Mouse (Mus musculus) central nervous system, embryonic 11.5 days (tissue): ENCODE results near the gene Adamtsl4. TPM values are rescaled to one million over a fixed set of nuclear protein-coding genes. Genes with fewer than 3 reads are reported as not detected.

Experiments
- polyA plus RNA-seq: library from polyadenylated mRNA; depleted of rRNA; stranded (reverse); fragments of >200 nt; gene quantifications from 2 replicates; pipeline ENCODE4 v1.2.3, GENCODE M21; 2012; rRNA removed

Adamtsl4 gene
- polyA plus RNA-seq: 0.30 and 0.42 TPM in 2 replicates

DNA sequence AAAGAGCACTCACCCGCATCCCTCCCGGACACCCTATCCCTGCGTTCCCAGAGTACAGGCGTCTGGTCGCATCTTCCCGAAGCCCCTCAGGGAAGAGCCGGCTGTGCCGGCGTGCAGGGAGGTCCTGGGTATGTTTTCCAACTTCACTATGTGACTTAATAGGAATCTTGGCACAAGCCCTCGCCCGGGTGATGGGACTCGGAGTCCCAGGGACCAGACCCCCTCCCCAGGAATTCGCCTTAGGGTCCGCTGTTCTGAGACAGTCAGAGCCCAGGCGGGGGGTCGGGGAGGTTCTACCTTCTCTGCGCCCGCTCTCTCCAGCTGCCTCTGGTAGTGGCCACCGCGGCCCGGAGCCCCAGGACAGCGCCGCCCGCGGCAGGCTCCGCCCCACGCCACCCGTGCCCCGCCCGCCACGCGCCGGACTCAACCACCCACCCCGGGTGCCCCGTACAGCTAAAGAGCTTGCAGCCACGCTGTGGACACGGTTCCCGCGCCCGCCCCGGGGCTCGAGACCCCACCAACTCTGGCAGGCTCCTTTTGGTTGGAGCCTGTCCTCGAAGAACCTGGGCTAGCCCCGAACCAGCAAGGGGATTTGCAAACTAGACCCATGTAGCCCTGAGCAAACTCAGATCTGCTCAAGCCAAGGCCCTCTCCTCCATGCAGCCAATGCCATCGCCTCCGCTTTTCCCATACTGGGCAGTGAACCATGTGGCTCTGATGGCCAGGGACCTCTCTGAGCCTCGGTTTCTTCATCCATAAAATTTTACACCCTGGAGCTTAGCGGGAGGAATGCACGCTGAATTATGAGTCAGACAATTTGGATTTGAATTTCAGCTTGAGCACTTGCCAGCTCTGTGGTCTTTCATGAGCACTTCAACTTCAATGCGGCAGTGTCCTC lies at the start of gene Adamtsl4:
Gene Adamtsl4 (minus strand): TSS at position 394 of the 898 bp plus-strand sequence.

DNA sequence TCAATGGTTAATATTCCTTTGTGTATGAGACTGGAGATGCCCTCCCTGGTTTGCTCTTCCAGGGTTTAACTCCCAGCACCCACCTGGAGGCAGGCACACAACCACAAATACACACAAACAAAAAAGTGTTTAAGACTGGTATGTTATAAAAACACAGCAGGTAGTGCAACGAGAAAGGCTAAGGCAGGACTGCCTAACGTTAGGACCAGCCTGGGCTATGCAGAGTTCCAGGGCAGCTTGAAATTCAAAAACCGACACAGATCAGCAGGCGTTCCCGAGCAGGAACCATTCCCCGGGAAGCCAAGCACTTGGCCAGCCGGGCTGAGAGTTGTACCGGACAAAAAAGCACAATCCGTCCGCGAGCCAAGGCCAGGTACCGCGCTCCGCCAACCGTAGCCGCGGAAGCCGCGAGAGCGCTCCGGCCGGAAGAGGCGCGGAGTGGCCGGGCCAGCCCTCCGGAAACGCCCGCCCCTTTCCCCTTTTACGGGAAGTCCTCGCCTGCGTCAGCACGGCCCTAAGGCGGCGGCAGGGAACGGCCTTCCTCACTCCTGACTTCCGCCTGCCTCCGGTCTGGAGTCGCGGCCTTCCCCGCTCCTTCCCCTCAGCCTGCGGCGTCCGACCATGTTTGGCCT lies 29.4 kb downstream of the Adamtsl4 start, which contains the start of gene Mcl1:
Gene Mcl1 (plus strand): TSS at position 553 of the 632 bp plus-strand sequence.

Other genes with a start within 250 kb of the Adamtsl4 start
- 8.1 and 10.8 TPM in 2 replicates for gene Ctsk, start 188.7 kb downstream of the Adamtsl4 start, polyA plus RNA-seq
- 7.9 and 10.8 TPM in 2 replicates for gene Ctss, start 161.1 kb downstream of the Adamtsl4 start, polyA plus RNA-seq
- 0.05 TPM in 1 of 2 replicates, not detected in the other for gene Hormad1, start 128.2 kb downstream of the Adamtsl4 start, polyA plus RNA-seq
- 32.5 and 36.4 TPM in 2 replicates for gene Golph3l, start 99.0 kb downstream of the Adamtsl4 start, polyA plus RNA-seq
- 51.9 and 63.0 TPM in 2 replicates for gene Ensa, start 62.9 kb downstream of the Adamtsl4 start, polyA plus RNA-seq
- gene Mcl1, start 29.1 kb downstream of the Adamtsl4 start, polyA plus RNA-seq: 73.5 and 157 TPM in 2 replicates
- gene Ecm1, start 51.7 kb upstream of the Adamtsl4 start, polyA plus RNA-seq: 18.1 and 22.0 TPM in 2 replicates
- 40.4 and 53.3 TPM in 2 replicates for gene Tars2, start 72.3 kb upstream of the Adamtsl4 start, polyA plus RNA-seq
- gene Rprd2, start 130.9 kb upstream of the Adamtsl4 start, polyA plus RNA-seq: 23.3 and 36.7 TPM in 2 replicates
- 60.1 and 81.7 TPM in 2 replicates for gene Prpf3, start 168.0 kb upstream of the Adamtsl4 start, polyA plus RNA-seq
- gene Mrps21, start 183.6 kb upstream of the Adamtsl4 start, polyA plus RNA-seq: 207 and 387 TPM in 2 replicates
- gene Ciart, start 194.3 kb upstream of the Adamtsl4 start, polyA plus RNA-seq: 3.5 and 4.8 TPM in 2 replicates
- 5.3 and 10.5 TPM in 2 replicates for gene BC028528, start 204.1 kb upstream of the Adamtsl4 start, polyA plus RNA-seq
- 59.1 and 83.9 TPM in 2 replicates for gene Aph1a, start 206.1 kb upstream of the Adamtsl4 start, polyA plus RNA-seq
- 24.4 and 30.8 TPM in 2 replicates for gene Car14, start 216.8 kb upstream of the Adamtsl4 start, polyA plus RNA-seq
- gene Anp32e, start 241.3 kb upstream of the Adamtsl4 start, polyA plus RNA-seq: 364 and 2,355 TPM in 2 replicates